Comparison of ENCODE assay signal across 8 mouse cellular contexts in genomic region chr13:51568501-51568901, GRCm38 (mm10). TPM values are rescaled to one million over a fixed set of nuclear protein-coding genes. Genes with fewer than 3 reads are reported as not detected.
DNase-seq lines count a peak whose midpoint lies in the region; ATAC-seq and TF ChIP-seq lines count a peak whose summit lies in the region.

No protein-coding gene starts in this region.

- peak in 1 of 2 experiments; percentile 29 for DNase-seq in left cerebral cortex, adult 2 months (ENCODE audit: extremely low spot score in 1 of 2, low spot score in 2 of 2)
- DNase-seq in left cerebral cortex, postnatal 36 days (ENCODE audit: low spot score in 2 of 2): no peak
- DNase-seq in embryo, embryonic 9.5 days (ENCODE audit: extremely low spot score): peak; percentile 61
- no peak for DNase-seq in thymus, postnatal 10 days (ENCODE audit: low spot score in 2 of 2)
- no peak for DNase-seq in B cell, adult 2 months
- no peak for DNase-seq in lung, postnatal 4 days

- peak; percentile 11; the same call in 1 of the 2 replicates for ATAC-seq in hindbrain, embryonic 12.5 days (ENCODE audit: low FRiP score)
- ATAC-seq in midbrain, embryonic 13.5 days: no peak; the same call in 1 of the 2 replicates

- 1% methylated on average over 13 of the region's 13 CpGs for WGBS in hindbrain, embryonic 12.5 days
- under 1% methylated on average over 13 of the region's 13 CpGs for WGBS in midbrain, embryonic 13.5 days

- H3K27ac ChIP-seq in left cerebral cortex, adult 2 months: peak overlapping the region; percentile 84
- peak overlapping the region; percentile 83 for H3K27ac ChIP-seq in hindbrain, embryonic 12.5 days
- peak overlapping the region; percentile 83 for H3K27ac ChIP-seq in midbrain, embryonic 13.5 days

- H3K4me2 ChIP-seq in hindbrain, embryonic 12.5 days (replicated peaks): peak overlapping the region; percentile 92
- peak overlapping the region; percentile 94 for H3K4me2 ChIP-seq in midbrain, embryonic 13.5 days (replicated peaks)

- H3K9me3 ChIP-seq in hindbrain, embryonic 12.5 days (replicated peaks): no peaks in the 10 kb centered on the region
- no peaks in the 10 kb centered on the region for H3K9me3 ChIP-seq in midbrain, embryonic 13.5 days

- no peaks in the 10 kb centered on the region for H3K36me3 ChIP-seq in hindbrain, embryonic 12.5 days
- no peaks in the 10 kb centered on the region for H3K36me3 ChIP-seq in midbrain, embryonic 13.5 days

- H3K27me3 ChIP-seq in hindbrain, embryonic 12.5 days: peaks cover 52% of the 10 kb centered on the region
- H3K27me3 ChIP-seq in midbrain, embryonic 13.5 days: peaks cover 40% of the 10 kb centered on the region

- peak overlapping the region; percentile 86 for H3K4me3 ChIP-seq in left cerebral cortex, adult 2 months
- peak overlapping the region; percentile 35 for H3K4me3 ChIP-seq in hindbrain, embryonic 12.5 days
- peak overlapping the region; percentile 59 for H3K4me3 ChIP-seq in midbrain, embryonic 13.5 days (replicated peaks)

- peaks cover 41% of the 10 kb centered on the region for H3K4me1 ChIP-seq in hindbrain, embryonic 12.5 days
- peaks cover 55% of the 10 kb centered on the region for H3K4me1 ChIP-seq in midbrain, embryonic 13.5 days (replicated peaks)

- intact Hi-C loops in left cerebral cortex, adult 2 months (cut with DNase I): loop anchor here (2.0 kb wide), 2 partner anchors 48 to 132 kb away; no protein-coding TSS in a partner anchor
- intact Hi-C loops in left cerebral cortex, postnatal 36 days (cut with DNase I): loop anchor here (2.0 to 5.0 kb wide), 4 partner anchors 34 to 131 kb away; no protein-coding TSS in a partner anchor

- TF ChIP-seq CTCF in left cerebral cortex, adult 2 months (IDR thresholded peaks at IDR 0.05): no peak

- peak overlapping the region; percentile 58 for H3K9ac ChIP-seq in hindbrain, embryonic 12.5 days
- peak overlapping the region; percentile 63 for H3K9ac ChIP-seq in midbrain, embryonic 13.5 days (replicated peaks)

RNA-seq across cellular contexts. Expression of gene Shc3, which starts 0.7 kb away (rescaled TPM):
- total RNA-seq in left cerebral cortex, adult 2 months (2021): 100 to 1,000 TPM; 234 to 242 TPM
- 100 to 1,000 TPM; 195 to 220 TPM for total RNA-seq in left cerebral cortex, postnatal 36 days (2021)
- 5.1 and 7.0 TPM in 2 replicates for polyA plus RNA-seq in hindbrain, embryonic 12.5 days (2016; fragmentation: Nextera tagmentation; extraction: Ambion mirVana)
- polyA plus RNA-seq in midbrain, embryonic 13.5 days (2015; fragmentation: Nextera tagmentation; extraction: Ambion mirVana): 3.2 and 4.1 TPM in 2 replicates

Comparison
In these comparisons a context has a peak if more than half of its experiments do, and no peak if none do; other contexts are left out.
1. H3K4me3 ChIP-seq: peak in every context shown above with its lines; median percentile 86 in left cerebral cortex, adult 2 months; 59 in midbrain, embryonic 13.5 days; 35 in hindbrain, embryonic 12.5 days.